Mouse (Mus musculus) spleen, adult 12 weeks (tissue): ENCODE measurements around the gene Ndrg4.

Experiments
- DNase-seq: peaks from one replicate; pipeline ENCODE4 v3.0.0; 2022; ENCODE audit warnings: low spot score

Ndrg4 gene

GRCm38 (mm10) chr8:95678024-95678611 is 1.3 kb downstream of the Ndrg4 start:
- no peak for DNase-seq

- no peak for DNase-seq
Measured at GRCm38 (mm10) chr8:95688073-95688672, 11.4 kb downstream of the Ndrg4 start.

- no peak for DNase-seq
Measured at GRCm38 (mm10) chr8:95690929-95691541, 14.3 kb downstream of the Ndrg4 start.

- no peak for DNase-seq
Measured at GRCm38 (mm10) chr8:95694631-95695030, 17.9 kb downstream of the Ndrg4 start.

GRCm38 (mm10) chr8:95696661-95697060 is 19.9 kb downstream of the Ndrg4 start:
- no peak for DNase-seq

GRCm38 (mm10) chr8:95697128-95697527 is 20.3 kb downstream of the Ndrg4 start:
- peak; percentile 47 for DNase-seq

- DNase-seq = no peak
Measured at GRCm38 (mm10) chr8:95698179-95698578, 21.4 kb downstream of the Ndrg4 start.

GRCm38 (mm10) chr8:95700282-95700681 is 23.5 kb downstream of the Ndrg4 start:
- no peak for DNase-seq

GRCm38 (mm10) chr8:95701809-95702208 is 25.0 kb downstream of the Ndrg4 start:
- DNase-seq = no peak

GRCm38 (mm10) chr8:95702480-95703446 is 26.0 kb downstream of the Ndrg4 start:
- DNase-seq = no peak

- no peak for DNase-seq
Measured at GRCm38 (mm10) chr8:95703461-95704260, 26.9 kb downstream of the Ndrg4 start.

GRCm38 (mm10) chr8:95704538-95704937 is 27.8 kb downstream of the Ndrg4 start:
- no peak for DNase-seq

GRCm38 (mm10) chr8:95709579-95709978 is 32.8 kb downstream of the Ndrg4 start:
- no peak for DNase-seq

GRCm38 (mm10) chr8:95711029-95711428 is 34.2 kb downstream of the Ndrg4 start:
- DNase-seq = no peak

- no peak for DNase-seq
Measured at GRCm38 (mm10) chr8:95712395-95712794, 35.6 kb downstream of the Ndrg4 start.

GRCm38 (mm10) chr8:95713100-95714010 is 36.6 kb downstream of the Ndrg4 start:
- DNase-seq = peak; percentile 71

- DNase-seq = no peak
Measured at GRCm38 (mm10) chr8:95714367-95714766, 37.6 kb downstream of the Ndrg4 start.

GRCm38 (mm10) chr8:95714837-95715413 is 38.1 kb downstream of the Ndrg4 start:
- no peak for DNase-seq

GRCm38 (mm10) chr8:95715676-95716531 is 39.1 kb downstream of the Ndrg4 start, which contains the start of gene Setd6:
TSS of gene Setd6 (plus strand) at chr8:95715881.
- DNase-seq = peak; percentile 77
